Mouse (Mus musculus) hematopoietic stem cell, adult 5-6 weeks (primary cell): ENCODE measurements around the gene Ccdc144b. TPM values are rescaled to one million over a fixed set of nuclear protein-coding genes. Genes with fewer than 3 reads are reported as not detected.

Source experiments
- ATAC-seq, 2 experiments: fragments of 125-278 bp in 1 of 2; replicated peaks in 1 of 2; 2 replicates each; pipeline ENCODE4 v1.8.0; 2016 to 2017; ENCODE audit warnings: inconsistent platforms in 2 of 2, mild to moderate bottlenecking in 2 of 2, moderate number of reproducible peaks in 2 of 2, low read depth in 1 of 2, moderate TSS enrichment in 1 of 2; ENCODE audit not compliant: low FRiP score in 2 of 2, poor library complexity in 2 of 2, severe bottlenecking in 2 of 2, insufficient read depth in 1 of 2, low TSS enrichment in 1 of 2
- total RNA-seq: library from RNA; stranded (forward); fragments of 172-1452, 232-1000 nt; gene quantifications from 2 replicates; pipeline ENCODE4 v1.2.3, GENCODE M21; 2017

Gene Ccdc144b
- total RNA-seq, 1 experiment from 2014 or later = not detected

- ATAC-seq = peak; percentile 66 to 77; a peak in 3 of 4 replicates
Observed at GRCm38 (mm10) chr3:35972985-35973384, 80.4 kb downstream of the Ccdc144b start.

- ATAC-seq = no peak
Observed at GRCm38 (mm10) chr3:35971149-35971548, 82.2 kb downstream of the Ccdc144b start.

- ATAC-seq = no peak
Observed at GRCm38 (mm10) chr3:35970441-35970840, 82.9 kb downstream of the Ccdc144b start.

DNA sequence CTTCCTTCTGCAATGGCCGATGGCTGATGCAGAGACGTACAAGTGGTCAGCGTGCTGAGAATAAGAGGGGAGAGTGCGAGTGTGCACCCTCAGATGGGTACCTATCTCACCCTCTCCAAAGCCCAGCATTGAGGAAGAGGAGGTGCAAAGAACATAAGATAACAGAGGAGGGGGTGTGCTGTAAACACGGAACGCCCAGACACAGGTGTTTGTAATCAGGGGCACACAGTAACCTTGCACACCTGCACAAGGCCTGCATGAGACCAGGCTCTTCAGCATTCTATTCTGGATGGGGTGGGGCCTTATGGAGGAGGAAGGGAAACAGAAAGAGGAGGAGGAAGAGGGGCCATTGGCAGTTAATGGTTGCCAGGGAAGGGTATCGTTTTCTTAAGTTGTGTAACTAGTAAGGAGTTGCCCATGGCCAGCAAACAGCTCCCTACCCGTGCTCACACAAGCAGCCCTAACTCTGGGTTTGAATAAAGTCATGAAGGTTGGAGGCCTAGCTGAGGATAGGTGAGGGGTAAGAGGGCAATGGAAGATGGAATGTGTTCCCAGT, 85.9 kb downstream of the Ccdc144b start:
- ATAC-seq = 0 out of 4 replicates have a peak, but pooled peaks of 1 of the 2 experiments have one; percentile 6

DNA sequence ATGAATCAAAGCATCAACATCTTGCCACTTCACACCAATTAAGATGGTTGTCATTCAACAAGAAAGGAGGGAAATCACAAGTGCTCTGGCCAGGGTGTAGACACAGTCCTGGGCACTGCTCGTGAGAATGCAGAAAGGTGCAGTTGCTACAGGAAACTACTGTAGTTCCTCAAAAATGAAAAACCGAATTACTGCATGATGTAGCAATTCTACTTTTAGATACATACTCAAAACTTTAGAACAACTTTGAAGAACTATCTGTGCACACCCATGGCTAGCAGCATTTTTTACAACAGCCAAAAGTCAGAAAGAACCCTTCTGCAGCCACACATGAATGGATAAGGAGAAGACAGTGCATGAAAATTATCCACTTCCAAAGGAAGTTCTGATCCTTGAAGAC, 86.9 kb downstream of the Ccdc144b start:
- peak; percentile 74 to 82; a peak in 3 of 4 replicates for ATAC-seq

- ATAC-seq = no peak
Observed at GRCm38 (mm10) chr3:35964928-35965327, 88.4 kb downstream of the Ccdc144b start.

DNA sequence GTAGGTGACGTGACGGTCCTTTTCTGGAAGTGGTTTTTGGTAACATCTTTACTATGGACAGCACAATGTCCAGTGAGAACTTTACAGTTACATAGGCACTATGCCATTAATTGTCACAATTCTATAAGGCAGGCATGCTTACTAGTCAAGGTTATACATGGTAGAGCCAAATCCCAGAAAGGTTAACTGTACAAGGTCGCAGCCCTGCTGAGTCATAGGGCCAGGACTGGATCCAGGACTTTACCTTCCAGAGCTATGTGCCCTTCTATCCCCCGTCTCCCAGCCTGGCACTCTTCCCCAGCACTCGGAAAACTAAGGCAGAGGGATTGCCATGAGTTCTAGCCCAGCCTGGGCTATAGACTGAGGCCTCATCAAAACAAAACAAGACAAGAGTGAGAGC, 89.4 kb downstream of the Ccdc144b start:
- ATAC-seq = no peak

DNA sequence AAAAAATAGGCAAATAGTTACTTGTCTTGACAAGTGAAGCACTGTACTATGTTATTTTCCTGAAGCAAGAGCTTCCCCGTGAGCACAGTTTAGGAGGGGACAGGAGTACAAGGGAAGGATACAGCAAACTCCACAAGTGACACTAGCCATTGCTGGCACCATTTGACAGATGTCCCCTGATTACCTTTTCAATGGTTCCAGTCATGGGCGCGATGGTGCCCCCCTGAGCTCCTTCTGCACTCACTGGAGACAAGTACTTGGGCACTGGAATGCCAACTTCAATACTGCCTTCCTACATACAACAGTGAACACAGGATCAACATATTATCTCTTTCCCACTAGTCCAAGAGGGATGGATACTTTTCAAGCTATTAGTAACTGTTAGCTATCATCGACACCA, 89.9 kb downstream of the Ccdc144b start:
- no peak for ATAC-seq

- no peak for ATAC-seq
Observed at GRCm38 (mm10) chr3:35962967-35963366, 90.4 kb downstream of the Ccdc144b start.

Other genes starting within 250 kb of the Ccdc144b start
- gene Dcun1d1, start 116.1 kb downstream of the Ccdc144b start, total RNA-seq = 476 and 482 TPM in 2 replicates
- gene Mccc1, start 52.9 kb downstream of the Ccdc144b start, total RNA-seq = 6.9 and 18.2 TPM in 2 replicates
- gene Acad9, start 12.4 kb upstream of the Ccdc144b start, total RNA-seq = 28.0 and 45.6 TPM in 2 replicates
- gene D3Ertd254e, start 97.5 kb upstream of the Ccdc144b start, total RNA-seq = 8.4 TPM in 2 replicates
- not detected in 2 replicates for gene Qrfpr, start 168.8 kb upstream of the Ccdc144b start, total RNA-seq